Mouse (Mus musculus) limb, embryonic 14.5 days (tissue): ENCODE data around the gene Spty2d1. TPM values are rescaled to one million over a fixed set of nuclear protein-coding genes. Genes with fewer than 3 reads are reported as not detected.

ENCODE experiments used
- ATAC-seq: fragments of 200-750 bp; cut with Nextera tagmentation; 2 replicates; pipeline ENCODE4 v1.8.0; 2017; ENCODE audit warnings: low read depth, moderate number of reproducible peaks, moderate TSS enrichment; ENCODE audit not compliant: low FRiP score
- DNase-seq: peaks from one replicate; pipeline ENCODE4 v3.0.0-alpha.2; 2015; ENCODE audit warnings: low spot score
- H3K27ac ChIP-seq: fragments of 300-500 bp; sonication (generic); replicated peaks from 2 replicates; pipeline ENCODE4 v1.5.1; 2014; ENCODE audit warnings: low read depth, mild to moderate bottlenecking, low read length, moderate library complexity, mixed read lengths
- H3K27me3 ChIP-seq: fragments of 300-500 bp; sonication (generic); 2 replicates; pipeline ENCODE4 v1.6.1; 2014; ENCODE audit warnings: low read length, mixed read lengths; ENCODE audit not compliant: control insufficient read depth, insufficient read depth
- H3K36me3 ChIP-seq: fragments of 300-500 bp; sonication (generic); 2 replicates; pipeline ENCODE4 v1.6.1; 2014; ENCODE audit warnings: mild to moderate bottlenecking, low read length, moderate library complexity, mixed read lengths; ENCODE audit not compliant: control insufficient read depth, insufficient read depth
- H3K4me1 ChIP-seq: fragments of 300-500 bp; sonication (generic); 2 replicates; pipeline ENCODE4 v1.6.1; 2014; ENCODE audit warnings: antibody characterized with exemption, low read length, mixed read lengths; ENCODE audit not compliant: control insufficient read depth, insufficient read depth
- H3K4me2 ChIP-seq: fragments of 300-500 bp; sonication (generic); replicated peaks from 2 replicates; pipeline ENCODE4 v1.6.1; 2014; ENCODE audit warnings: low read depth, mild to moderate bottlenecking, low read length, moderate library complexity; ENCODE audit not compliant: severe bottlenecking
- H3K4me3 ChIP-seq: fragments of 300-500 bp; sonication (generic); replicated peaks from 2 replicates; pipeline ENCODE4 v1.5.1; 2014; ENCODE audit warnings: low read length
- H3K9ac ChIP-seq: fragments of 300-500 bp; sonication (generic); 2 replicates; pipeline ENCODE4 v1.6.1; 2014; ENCODE audit warnings: mild to moderate bottlenecking, low read depth, low read length, moderate library complexity; ENCODE audit not compliant: severe bottlenecking
- H3K9me3 ChIP-seq: fragments of 300-500 bp; sonication (generic); 2 replicates; pipeline ENCODE4 v1.6.1; 2016; ENCODE audit warnings: low read length; ENCODE audit not compliant: control insufficient read depth
- POLR2A ChIP-seq: fragments of 200-500 bp; IDR thresholded peaks from 2 replicates; pipeline ENCODE4 v1.8.0; 2012; ENCODE audit warnings: inconsistent platforms, mild to moderate bottlenecking, moderate library complexity, borderline replicate concordance; ENCODE audit not compliant: insufficient read depth, insufficient read length; ENCODE audit errors: extremely low read depth
- WGBS: fragments of 180-500 bp; shearing (Covaris S2); extraction: QIAGEN DNeasy Blood & Tissue Kit; methylation state at CpG from one replicate; pipeline ENCODE4 v1.1.7; 2014; 5-methylcytosine and 5-hydroxymethylcytosine counted together
- polyA plus RNA-seq, 2 experiments: library from polyadenylated mRNA; depleted of rRNA in 1 of 2; stranded (reverse) in 1 of 2; unstranded in 1 of 2; fragments of >200 nt; fragmentation: Nextera tagmentation in 1 of 2; extraction: Ambion mirVana in 1 of 2; gene quantifications; 2 replicates each; pipeline versions ENCODE4 v1.2.1 to v1.2.3; 2012 to 2014

The Spty2d1 gene
- polyA plus RNA-seq, 2 experiments, result 12.8 to 20.6 TPM

DNA sequence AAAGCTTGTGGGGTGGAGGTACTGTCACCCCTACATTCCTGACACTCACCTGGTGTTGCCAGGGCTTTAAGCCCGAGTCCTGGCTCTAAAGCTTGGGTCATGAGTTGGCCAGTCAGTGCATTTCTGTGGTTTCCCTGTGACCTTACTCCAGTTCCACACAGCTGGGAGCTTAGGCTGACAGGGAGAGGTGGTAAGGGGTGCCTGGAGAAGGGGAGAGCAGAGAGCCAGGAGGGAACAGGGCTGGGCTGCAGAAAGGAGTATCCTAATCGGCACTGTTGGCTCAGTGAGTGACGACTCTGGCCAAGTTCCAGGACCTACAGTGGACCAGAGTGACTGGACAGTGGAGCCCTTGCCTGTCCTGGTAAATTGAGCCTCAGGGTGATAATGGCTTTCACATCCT is 44.1 kb upstream of the Spty2d1 start:
- H3K4me2 ChIP-seq, result peak overlapping the region; percentile 63
- peak; percentile 27 for DNase-seq
- H3K27me3 ChIP-seq, result no peaks in the 10 kb centered on the region
- peaks cover 9% of the 10 kb centered on the region; the same call in 1 of the 2 replicates for H3K36me3 ChIP-seq
- H3K27ac ChIP-seq, result peak overlapping the region; percentile 64
- no peaks in the 10 kb centered on the region for H3K9me3 ChIP-seq
- no peak for TF ChIP-seq POLR2A
- peak overlapping the region; percentile 80 for H3K4me3 ChIP-seq
- peaks cover 21% of the 10 kb centered on the region for H3K4me1 ChIP-seq
- 22% methylated on average over 3 of the region's 3 CpGs for WGBS
- no peak for ATAC-seq
- H3K9ac ChIP-seq, result peak overlapping the region; percentile 38

DNA sequence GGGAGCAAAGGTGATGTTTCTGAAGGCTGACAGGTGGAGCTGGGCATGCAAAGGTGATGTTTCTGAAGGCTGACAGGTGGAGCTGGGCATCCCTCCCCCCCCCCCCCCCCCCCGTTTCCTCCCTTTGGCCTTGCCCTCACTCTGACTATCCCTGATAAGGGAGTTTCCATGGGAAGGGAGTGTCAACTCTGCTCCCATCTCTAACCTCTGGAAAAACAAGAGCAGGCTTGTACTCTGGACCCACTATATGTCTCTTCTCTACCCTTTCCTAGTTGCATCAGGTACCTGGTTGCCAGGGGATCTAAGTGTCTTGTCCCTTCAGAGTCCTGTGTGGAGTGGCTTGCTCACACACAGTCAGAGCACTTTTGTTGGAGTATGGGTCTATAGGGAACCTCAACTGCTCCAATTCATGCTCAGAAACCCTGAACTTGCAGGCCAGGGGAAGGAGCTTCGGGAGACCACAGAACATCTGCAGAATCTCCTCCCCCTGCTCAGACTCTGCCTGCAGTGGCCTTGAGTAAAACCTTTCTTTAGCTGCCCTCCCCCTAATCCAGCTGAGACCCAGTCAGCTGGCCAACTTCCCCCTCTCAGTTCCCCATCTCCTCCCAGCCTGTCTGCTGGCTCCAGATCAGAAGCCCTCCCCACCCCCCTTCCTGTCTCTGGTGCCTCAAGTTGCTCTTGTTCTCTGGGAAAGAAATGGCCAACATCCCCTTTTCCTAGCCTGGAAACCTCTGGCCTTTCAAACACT is 43.4 kb upstream of the Spty2d1 start:
- Histone ChIP-seq H3K4me3 (peak overlapping the region; percentile 80), H3K27ac (peak overlapping the region; percentile 64), H3K9me3 (no peaks in the 10 kb centered on the region), H3K36me3 (peaks cover 9% of the 10 kb centered on the region; the same call in 1 of the 2 replicates), H3K27me3 (no peaks in the 10 kb centered on the region), H3K9ac (peak overlapping the region; percentile 76), H3K4me2 (peak overlapping the region; percentile 63), H3K4me1 (peaks cover 21% of the 10 kb centered on the region)
- DNase-seq, result peak; percentile 80
- peak; percentile 31 for ATAC-seq
- TF ChIP-seq POLR2A, result no peak
- WGBS, result 3% methylated on average over 2 of the region's 2 CpGs

DNA sequence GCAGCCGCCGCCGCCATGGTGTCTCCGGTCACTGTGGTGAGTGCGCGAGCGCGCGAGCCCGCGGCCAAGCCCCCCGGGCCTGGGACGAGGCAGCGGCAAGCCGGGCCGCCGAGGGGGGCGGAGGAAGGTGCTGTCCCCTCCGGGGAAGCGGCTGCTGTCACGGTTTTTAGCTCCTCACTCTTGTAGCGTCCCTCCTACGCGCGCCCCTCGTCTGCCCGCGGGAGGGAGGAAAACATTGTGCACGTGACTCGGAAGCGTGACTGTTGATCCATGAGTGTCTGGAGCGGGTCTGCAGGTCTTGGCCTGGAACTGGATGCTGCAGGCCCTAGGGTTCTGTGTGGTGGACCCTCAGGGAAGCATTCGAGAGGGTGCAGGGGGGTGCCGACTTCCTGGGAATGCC is 42.6 kb upstream of the Spty2d1 start:
- Histone ChIP-seq H3K36me3 (peaks cover 9% of the 10 kb centered on the region; the same call in 1 of the 2 replicates), H3K4me2 (peak overlapping the region; percentile 63), H3K27me3 (no peaks in the 10 kb centered on the region), H3K27ac (peak overlapping the region; percentile 81), H3K4me3 (peak overlapping the region; percentile 80), H3K9ac (peak overlapping the region; percentile 76), H3K9me3 (no peaks in the 10 kb centered on the region), H3K4me1 (peaks cover 21% of the 10 kb centered on the region)
- 0% methylated on average over 19 of the region's 34 CpGs for WGBS
- peak; percentile 51 for ATAC-seq
- peak; percentile 19 for DNase-seq
- no peak for TF ChIP-seq POLR2A

DNA sequence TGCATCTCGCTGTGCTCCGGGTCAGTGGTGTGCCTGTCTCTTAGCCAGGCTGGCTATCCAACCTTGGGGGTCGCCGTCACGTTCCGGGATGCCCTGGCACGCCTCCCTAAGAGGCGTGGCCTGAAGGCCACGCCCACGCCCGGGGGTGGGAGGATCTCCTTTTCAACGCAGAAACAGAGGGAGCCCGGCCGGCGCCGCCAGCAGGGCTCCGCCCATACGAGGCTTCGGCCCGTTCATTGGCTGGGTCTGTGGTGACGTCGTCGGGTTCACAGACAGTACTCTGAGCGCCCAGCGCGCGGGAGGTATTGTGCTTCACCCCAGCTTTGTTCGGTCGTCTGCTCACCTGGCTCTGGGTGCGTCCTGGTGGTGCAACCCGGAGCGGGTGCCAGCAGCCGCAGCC is 42.2 kb upstream of the Spty2d1 start, which contains the start of gene Tmem86a:
TSS of gene Tmem86a (plus strand) at position 236 of the 400 bp plus-strand sequence.
- ATAC-seq, result peak; percentile 99
- no peak for TF ChIP-seq POLR2A
- DNase-seq, result peak; percentile 96
- peaks cover 21% of the 10 kb centered on the region for H3K4me1 ChIP-seq
- under 1% methylated on average over 33 of the region's 33 CpGs for WGBS
- H3K4me2 ChIP-seq, result peak within 1 kb of the TSS; percentile 63
- H3K4me3 ChIP-seq, result peak within 1 kb of the TSS; percentile 80
- H3K9ac ChIP-seq, result peak within 1 kb of the TSS; percentile 76
- no peaks in the 10 kb centered on the region for H3K27me3 ChIP-seq
- H3K36me3 ChIP-seq, result peaks cover 9% of the 10 kb centered on the region; the same call in 1 of the 2 replicates
- H3K9me3 ChIP-seq, result no peaks in the 10 kb centered on the region
- peak within 1 kb of the TSS; percentile 81 for H3K27ac ChIP-seq

DNA sequence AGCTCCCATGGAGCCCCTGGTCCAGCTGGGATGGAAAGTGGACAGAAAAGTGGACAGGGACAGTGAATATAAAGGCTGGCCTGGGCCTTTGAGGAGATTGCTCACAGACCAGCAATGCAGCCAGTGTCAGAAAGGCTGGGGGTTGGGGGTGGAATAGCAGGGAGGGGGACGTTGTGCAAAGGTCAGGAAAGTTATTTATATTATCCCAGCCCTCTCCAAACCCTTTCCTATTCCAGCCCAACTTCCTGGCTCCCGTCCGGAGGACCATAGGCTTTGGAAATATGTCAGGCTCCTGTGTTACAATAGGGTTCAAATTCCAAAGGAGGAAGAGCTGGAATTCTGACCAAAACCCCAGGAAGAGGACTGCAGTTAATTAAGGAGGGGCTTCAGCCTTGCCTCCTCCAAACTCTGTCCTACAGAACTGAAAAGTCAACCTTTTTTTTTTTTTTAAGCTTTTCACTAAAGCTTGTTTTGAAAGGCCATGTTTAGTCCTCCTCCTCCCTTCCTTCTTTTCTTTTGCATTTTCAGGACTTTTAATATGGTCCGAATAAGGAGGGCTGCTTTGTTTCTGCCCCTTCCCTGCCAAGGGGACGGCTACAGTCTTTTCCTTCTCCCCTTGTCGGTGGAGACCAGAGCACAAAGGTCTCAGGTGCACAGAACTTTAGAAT is 34.7 kb upstream of the Spty2d1 start:
- Histone ChIP-seq H3K9me3 (no peaks in the 10 kb centered on the region), H3K27ac (no peak overlapping the region), H3K36me3 (no peaks in the 10 kb centered on the region), H3K4me3 (no peak overlapping the region), H3K9ac (no peak overlapping the region), H3K4me1 (no peaks in the 10 kb centered on the region), H3K27me3 (no peaks in the 10 kb centered on the region), H3K4me2 (no peak overlapping the region)
- 39% methylated on average over 6 of the region's 6 CpGs for WGBS
- DNase-seq (peak; percentile 8), ATAC-seq (no peak)
- TF ChIP-seq POLR2A, result no peak
